Mouse (Mus musculus): Measurements from ENCODE around the gene Taf8.

The Taf8 gene

DNA sequence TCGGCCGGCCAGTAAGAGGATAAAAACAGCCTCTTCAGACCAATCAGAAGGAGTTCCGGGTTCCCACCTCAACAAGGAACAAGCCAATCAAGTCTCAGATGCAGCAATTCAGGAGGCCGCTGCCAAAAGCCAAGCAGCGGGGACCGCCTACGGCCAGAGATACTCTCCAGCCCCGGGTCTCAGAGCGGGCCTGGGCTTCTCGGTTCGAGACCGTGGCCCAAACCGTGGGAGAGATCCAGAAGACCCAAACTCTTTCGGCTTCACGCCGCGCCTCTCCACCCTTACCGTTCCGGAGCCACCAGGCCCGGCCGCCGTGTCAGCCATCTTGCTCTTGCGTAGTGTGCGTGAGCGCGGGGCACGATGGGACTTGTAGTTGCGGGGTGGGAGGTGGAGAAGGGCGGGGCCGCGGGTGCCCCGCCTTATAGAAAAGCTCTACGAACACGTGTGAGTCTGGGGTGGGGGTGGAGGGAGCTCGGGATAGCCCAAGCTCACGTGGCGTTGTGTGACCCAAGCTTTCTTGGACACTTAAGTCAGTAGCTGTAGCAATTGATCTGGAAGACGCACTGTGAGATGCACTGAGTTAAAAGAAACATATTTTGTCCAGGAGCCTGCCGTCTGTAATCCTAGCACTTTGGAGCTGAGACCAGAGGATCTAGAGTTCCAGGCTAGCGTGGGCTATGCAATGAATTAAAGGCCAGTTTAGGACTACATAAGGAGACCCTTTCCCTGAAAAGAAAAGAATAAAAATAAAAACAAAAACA is at the start of gene Taf8:
Gene Taf8 (minus strand): TSS at position 347 of the 761 bp plus-strand sequence.
- DNase-seq (ENCODE audit: low read depth): peak; percentile 90

DNA sequence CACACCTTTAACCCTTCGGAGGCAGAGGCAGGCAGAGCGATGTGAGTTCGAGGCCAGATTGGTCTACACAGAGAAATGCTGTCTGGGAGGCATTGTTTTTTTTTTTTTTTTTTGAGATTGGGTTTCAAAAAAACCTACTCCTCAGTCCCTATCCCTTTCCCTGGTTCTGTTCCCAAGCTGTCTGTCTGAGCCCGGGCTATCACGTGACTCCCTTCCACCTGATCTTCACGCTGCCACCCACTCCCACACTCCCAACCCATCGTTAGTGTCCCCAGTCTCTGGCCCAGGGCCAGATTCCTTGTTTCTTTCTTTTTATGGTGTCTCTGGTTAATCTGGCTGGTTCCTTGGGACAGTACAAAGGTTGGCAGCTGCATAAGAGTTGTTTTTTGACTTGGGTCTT is 49.0 kb upstream of the Taf8 start:
- no peak for DNase-seq (ENCODE audit: low read depth)

DNA sequence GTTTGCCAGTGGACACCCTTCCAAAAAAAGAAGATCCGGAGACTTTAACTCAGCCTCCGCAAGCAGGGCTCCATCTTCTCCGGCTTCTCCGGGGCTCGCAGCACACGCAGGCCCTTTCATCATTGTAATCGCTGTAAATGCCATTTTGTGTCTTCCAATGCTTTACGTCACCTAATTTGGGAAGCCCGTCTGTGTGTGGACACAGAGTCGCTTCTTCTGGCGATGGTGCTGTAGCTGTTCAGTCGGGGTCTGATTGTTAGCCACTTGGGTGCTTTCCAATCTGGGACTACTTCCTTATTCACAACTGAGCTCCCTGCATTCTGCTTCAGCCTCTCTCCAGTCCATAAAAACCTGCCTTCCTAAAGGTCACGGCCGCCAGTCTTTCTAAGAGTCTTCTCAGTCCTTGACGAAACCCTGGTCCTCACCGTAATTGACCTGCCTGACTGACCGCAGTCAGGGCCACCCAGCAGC is 43.8 kb upstream of the Taf8 start:
- DNase-seq (ENCODE audit: low read depth): no peak

DNA sequence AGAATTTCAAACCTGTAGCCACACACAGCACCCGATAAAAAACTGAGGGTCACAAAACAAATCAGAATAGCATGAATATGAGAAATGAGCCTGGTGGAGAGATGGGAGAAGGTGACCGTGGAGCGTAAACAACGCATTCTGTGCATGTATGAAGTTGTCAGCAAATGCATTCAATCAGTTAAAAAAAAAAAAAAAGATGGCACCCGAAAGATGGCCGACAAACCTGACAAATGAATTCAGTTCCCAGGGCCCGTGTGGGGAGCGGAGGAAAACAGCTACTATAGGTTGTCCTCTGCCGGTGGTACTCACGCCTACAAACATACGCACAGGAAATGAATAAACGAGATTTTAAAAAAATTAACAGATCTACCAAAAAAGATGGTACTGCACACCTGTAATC is 43.1 kb upstream of the Taf8 start:
- no peak for DNase-seq (ENCODE audit: low read depth)

DNA sequence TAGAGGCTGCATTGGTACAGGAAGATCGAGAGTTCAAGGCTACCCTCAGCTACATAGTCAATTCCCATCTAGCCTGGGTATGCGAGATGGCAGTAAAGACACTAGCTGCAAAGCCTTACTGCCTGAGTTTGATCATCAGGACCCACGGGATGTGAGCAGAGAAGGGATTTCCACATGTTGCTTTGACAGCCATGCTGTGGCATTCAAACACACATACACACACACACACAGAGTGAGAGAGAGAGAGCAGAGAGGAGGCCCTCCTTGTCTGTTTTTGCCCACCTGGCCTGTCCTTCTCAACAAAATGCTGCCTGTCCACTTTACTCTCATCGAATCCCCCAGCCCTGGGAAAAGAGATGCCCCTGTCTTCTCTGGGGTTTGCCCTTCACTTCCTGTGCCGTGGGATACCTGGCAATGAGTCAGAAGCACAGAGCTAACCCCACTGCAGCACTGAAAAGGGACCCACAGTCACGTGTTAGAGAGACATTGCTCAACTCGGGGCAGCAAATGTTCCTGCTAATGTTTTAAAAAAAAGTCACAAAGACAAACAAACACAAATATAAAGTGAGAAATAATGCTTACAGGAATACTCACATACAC is 41.1 kb upstream of the Taf8 start:
- no peak for DNase-seq (ENCODE audit: low read depth)

DNA sequence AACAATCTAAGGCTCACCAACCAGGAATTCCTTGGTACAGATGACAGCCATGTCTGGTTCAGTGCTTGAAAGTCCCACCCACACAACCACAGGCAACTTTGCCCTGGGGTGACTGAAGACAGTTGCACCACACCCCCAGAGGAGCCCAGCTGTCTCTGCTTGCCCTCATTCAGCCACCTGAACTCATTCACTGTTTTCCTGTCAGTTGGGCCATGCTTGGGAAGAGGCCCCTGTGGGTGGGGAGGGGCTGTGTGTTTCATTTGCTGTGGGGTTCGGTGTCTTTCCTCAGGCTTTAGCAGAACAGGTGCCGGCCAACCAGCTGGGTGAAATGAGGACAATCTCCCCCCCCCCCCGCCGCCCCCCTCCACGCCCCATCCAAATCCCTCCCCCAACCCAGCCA is 40.0 kb upstream of the Taf8 start:
- peak; percentile 42 for DNase-seq (ENCODE audit: low read depth)

DNA sequence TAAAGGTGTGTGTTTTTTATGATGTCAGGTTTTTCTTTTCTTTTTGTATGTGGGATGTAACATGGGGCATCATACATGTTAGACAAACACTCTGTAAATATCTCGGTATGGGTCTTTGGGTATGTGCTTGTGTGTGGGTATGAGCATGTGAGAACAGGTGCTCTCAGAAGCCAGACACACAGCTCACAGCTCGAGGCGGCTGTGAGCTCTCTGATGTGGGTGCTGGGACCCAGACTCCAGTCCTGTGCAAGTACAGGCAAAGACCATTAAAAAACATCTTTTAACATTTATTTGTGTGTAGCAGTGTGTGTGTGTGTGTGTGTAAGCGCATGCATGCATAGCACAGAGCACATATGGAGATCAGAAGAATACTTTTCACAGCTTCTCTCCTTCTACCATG is 37.0 kb upstream of the Taf8 start:
- no peak for DNase-seq (ENCODE audit: low read depth)

DNA sequence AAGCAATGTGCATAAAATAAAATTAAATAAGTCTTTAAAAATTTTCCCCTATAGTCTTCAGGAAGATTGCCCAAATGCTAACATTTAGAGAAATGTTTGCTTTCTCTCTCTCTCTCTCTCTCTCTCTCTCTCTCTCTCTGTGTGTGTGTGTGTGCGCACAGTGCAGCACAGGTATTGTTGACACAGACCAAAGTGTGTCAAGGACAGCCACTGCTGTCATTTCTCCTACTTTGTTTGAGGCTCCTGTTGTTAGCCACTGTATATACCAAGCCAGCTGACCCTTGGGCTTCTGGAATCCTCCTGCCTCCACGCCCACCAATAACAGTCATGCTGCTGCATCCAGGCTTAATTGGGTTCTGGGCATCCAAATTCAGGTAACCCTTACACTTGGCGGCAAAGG is 36.0 kb upstream of the Taf8 start:
- DNase-seq (ENCODE audit: low read depth): no peak

DNA sequence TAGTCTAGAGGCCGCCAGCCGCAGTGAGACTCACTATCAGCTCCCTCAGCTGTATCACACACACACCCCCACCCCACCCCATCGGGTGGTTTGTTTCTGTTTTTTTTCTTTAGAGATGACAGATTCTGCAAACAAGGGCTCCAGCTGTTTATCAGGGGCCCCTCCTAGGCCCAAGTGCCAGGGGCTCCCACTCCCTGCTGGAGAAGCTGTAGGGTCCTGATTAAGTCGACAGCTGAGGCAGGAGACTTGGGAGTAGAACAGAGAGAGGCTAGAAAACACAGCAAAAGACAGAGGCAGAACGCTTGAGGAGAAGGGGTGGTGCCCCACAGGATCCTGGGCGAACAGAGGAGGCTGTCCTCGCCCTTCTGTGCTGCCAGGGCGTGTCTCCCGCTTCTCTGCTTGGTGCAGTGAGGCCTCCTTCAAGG is 33.7 kb upstream of the Taf8 start:
- DNase-seq (ENCODE audit: low read depth): no peak

DNA sequence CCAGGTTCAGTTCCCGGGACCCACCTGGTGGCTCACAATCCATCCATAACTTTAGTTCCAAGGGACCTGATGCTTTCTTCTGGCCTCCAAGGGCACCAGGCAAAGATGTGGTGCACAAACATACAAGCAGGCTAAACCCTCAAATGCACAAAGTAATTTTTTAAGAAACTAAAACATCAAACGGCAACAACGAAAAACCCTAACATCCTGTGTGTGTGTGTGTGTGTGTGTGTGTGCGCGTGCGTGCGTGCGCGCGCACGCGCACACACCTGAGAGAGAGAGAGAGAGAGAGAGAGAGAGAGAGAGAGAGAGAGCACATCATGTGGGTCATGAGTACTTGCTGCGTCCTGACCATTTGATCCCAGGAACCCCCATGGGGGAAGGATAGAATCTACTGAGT is 31.6 kb upstream of the Taf8 start:
- no peak for DNase-seq (ENCODE audit: low read depth)

DNA sequence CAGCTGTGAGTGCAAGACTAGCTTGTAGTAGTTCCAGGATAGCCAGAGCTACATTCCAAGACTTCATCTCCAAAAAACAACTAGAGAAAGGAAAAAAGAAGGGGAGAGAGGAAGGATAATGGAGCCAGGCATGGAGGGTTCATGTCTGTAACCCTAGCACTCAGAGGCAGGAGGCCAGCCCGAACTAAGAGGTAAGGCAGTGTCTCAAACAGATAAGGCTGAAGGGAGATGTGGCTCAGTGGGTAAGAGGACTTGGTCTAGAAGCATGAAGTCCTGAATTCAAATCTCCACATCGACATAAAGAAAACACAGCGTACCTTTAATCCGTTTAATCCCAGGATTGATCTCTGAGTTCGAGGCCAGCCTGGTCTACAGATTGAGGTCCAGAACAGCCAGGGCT is 30.3 kb upstream of the Taf8 start:
- no peak for DNase-seq (ENCODE audit: low read depth)

DNA sequence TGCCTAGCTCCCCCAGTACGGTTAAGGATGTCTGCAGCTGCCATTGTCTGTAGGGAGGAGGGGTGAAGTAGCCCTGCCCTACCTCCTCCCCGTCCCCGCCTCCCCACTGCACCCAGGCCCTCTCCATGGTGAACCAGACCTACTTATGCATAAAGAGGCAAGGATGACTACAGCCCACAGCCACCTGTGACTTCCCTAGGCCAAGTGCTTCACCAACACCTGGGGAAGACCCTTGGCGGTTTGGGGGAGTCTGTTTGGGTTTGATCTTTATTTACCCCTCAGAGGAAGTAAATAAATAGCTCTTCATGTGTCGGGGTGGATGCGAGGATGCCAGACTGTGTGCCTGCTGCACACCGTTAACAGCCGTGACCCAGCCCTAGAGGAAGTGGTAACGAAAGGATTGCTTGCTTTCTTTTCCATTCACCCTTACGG is 29.3 kb upstream of the Taf8 start:
- no peak for DNase-seq (ENCODE audit: low read depth)

DNA sequence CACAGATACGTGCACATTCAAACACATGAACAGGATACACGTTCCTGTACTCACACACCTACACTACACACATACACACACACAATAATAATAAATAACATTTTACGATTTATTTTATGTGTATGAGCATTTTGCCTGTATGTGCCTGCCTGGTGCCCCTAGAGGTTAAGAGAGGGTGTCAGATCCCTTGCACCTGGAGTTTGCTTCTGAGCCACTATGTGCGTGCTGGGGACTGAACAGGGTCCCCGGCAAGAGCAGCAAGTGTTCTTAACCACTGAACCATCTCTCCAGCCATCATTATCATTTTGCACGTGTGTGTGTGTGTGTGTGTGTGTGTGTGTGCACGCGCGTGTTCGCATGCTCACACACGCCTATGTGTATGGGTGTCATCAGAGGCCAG is 27.5 kb upstream of the Taf8 start:
- no peak for DNase-seq (ENCODE audit: low read depth)

DNA sequence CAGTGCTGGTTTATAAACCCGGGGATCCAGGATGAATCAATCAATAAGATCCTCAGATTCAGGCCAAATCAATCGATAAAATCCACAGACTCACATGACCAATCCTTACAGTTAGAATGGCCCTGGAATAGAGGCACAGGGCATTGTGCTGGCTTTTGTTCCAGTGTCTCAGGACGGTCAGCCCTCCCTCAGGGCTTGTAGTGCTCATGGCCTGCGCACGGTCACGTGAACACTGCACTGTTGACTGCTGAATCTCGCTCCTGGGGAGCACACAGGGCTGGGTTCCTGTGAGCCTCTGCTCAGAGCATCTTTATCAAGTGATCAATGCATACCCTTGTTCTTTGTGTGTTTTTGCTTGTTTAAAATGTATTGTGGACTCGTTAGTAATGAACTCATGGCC is 26.8 kb upstream of the Taf8 start:
- DNase-seq (ENCODE audit: low read depth): no peak

DNA sequence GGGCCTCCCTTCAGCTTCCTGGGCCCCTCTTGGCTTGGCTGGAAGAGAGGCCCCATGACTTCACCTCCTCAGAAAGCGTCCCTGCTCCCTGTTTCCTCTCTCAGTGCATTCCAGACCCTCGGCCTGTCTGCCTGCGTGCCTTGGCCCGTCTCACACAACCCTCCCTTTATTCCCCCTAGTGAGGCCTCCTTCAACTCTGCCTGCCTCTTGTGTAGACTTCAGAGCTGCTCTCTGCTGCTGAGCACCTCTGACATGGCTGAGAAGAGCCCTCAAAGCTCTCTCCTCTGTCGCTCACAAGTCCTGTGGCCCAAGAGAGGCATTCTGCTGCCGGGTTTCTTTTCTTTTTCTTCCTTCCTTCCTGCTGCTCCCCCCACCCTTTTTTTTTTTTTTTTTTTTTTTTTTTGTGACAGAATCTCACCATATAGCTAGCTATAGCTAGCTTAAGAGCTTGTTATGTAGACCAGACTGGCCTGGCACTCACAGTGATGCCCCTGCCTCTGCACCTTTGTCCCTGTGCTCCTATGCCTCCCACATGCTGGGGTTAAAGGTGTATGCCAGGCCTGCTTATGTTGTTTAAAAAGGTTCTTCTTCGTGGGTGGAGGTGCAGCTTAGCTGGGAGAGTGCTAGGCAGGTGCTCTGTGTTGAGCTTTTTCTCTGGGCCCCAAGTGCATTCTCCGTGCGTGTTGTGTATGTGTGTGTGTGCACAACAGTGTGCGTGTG is 25.6 kb upstream of the Taf8 start:
- no peak for DNase-seq (ENCODE audit: low read depth)

DNA sequence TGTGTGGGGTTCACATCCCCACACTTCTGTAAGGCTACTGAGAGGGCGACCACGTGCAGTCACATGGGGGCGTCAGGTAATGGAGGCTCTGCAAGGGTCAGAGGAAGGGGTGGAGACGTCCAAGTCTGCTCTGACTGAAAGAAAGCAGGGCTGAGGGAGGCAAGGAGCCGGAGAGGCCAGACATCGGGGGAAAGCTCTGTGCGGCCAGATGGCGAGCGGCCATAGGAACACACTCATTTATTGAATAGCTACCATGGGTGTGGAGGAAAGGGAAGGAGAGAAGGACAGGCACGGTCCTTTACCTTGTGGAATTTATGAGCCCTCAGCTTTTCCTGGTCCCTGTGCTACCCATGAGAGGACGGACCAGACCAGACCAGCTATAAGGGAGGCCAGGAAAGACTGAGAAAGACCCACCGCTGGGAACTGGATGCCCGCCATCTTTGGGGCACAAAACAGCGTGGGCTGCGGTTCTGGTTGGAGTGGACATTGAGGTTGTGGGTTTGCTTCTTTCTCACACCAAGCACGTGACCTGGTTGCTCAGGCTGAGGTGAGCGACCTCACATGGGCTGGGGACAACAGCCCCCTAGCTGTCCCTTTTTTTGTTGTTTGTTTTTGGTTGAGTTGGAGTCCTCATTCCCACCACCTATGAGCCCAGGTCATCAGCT is 24.9 kb upstream of the Taf8 start:
- no peak for DNase-seq (ENCODE audit: low read depth)

DNA sequence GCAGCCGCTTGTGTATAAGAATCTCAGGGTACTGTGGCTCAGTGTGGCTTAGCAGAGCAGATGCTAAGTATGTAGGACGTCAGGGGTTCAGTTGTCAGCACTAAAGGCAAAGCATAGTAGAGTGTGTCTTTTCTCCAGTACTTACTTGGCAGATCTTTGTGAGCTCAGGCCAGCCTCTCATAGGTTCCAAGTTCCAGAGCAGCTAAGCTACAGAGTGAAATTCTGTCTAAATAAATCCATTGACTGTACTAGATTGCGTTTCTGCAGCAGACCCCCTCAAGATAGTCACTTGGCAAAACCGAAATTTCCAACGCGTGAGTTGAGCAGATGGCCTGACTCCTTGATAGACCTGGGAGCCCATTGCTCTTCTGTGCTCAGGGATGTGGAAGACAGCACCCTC is 22.9 kb upstream of the Taf8 start:
- DNase-seq (ENCODE audit: low read depth): no peak

DNA sequence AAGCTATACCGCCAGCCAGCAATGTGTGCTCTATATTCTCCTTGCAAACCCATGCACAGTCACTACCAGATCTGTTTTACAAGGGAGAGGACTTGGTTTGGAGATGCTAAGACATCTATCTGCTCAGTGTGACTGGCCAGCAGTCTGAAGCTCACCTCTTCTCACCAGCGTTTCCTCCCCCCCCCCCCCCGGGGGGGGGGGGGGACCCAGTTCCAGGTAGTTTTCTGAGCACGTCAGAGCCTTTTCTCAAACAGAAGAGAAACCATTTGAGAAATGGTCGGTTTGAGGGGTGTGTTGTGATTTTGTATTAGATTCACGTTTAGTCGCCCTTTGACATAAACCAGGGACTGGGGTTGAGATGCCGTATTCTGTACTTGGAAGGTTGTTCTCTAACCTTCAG is 22.0 kb upstream of the Taf8 start:
- no peak for DNase-seq (ENCODE audit: low read depth)

DNA sequence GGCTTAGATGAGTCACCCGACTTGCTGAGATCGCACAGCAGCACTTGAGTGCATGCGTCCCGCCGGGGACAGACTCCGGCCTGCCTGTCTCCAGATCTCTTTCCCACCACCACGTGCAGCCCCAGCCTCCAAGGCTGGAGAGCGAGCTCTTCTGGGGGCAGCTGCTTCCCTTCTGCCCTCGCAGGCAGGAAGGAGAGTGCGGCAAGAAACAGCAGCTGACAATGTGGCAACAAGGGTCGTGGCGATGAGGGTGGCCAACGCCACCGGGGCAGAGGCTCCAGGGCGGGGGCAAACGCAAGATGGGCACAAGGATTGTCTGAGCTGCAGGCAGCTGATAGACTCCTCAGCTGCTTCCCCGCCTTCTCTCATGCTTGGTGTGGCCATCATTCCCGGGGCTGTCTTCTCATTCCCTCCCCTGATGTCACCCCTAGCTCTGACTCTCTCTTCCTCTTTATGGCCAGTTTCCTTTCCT is 21.2 kb upstream of the Taf8 start:
- DNase-seq (ENCODE audit: low read depth): peak; percentile 63

DNA sequence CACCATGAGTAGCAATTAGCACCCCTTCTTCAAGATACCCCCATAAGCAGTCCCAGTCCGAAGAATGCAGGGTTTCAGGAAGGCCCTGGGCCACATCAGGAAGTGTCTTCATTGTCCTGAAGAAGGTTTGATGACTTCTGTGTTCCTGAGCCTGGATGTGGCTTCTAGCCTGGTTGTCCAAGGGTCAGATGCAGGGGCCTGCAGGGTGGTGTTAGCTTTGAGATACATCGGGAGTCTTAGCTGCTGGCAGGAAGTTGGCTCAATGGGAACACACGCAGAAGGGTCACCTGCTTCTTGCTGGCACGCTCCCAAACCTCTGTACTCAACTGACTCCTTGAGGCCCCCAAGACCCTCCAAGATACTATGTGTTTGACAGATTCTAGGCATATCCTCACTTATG is 20.4 kb upstream of the Taf8 start:
- DNase-seq (ENCODE audit: low read depth): no peak

DNA sequence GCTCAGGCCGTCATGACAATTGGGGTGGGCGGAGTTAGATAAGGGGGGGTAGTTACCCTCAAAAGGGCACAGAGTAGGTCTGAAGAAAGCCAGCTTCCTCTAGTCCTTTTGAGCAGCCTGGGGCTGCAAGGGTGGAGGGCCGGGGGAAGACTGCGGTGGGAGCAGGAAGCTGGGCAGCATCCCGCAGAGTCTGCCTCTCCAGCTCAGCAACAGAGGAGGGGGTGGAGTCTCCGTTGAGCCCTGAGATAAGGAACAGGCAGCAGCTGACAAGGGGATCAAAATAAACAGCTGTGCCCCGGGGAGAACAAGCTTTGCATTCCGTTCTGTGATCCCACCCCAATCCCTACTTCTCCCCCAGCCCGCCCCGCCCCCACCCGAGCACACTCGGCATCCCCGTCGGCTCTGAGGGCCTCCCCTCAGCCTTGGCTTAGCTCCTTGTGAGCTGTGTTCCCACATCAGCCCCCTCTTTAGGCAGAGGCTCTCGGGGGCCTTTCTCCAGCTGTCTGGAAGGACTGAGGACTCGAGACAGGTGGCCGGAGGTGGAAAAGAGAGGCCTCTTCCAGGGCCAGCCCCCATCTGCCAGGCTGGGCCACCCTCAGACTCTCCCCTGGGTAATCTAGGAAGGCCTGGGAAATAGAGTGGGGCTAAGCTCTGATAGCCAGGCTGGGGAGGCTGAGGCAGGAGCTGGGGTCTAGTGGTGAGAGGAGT is 19.6 kb upstream of the Taf8 start:
- peak; percentile 73 for DNase-seq (ENCODE audit: low read depth)

DNA sequence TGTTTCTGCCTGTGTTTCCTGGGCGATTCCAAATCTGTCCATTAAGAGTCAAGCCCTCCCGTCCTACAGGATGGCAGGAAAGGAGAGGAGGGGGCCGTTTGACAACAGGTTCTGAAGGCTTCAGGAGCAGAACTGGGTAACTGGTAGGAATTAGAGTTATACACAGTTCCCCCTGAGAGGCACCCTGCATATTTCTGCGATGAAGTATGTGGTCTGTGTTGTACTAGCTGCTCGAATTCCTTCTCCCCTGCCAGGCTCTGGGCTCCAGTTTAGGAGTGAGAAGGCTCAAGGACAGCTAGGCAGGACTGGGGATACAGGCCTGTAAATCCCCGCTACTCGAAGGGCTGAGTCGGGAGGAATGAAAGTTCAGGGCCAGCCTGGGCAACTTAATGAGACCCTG is 16.1 kb upstream of the Taf8 start:
- no peak for DNase-seq (ENCODE audit: low read depth)

All from c-Kit-positive CD71-negative TER-119-negative erythroid progenitor cells, embryonic 14.5 days (primary cell).